32 mouse cellular contexts compared by ENCODE assay signal in genomic region chr9:56810916-56811315, GRCm38 (mm10). TPM values are rescaled to one million over a fixed set of nuclear protein-coding genes. Genes with fewer than 3 reads are reported as not detected.
A peak's percentile ranks its signal among the peaks of the same experiment; 100 is the strongest.
DNase-seq lines count a peak whose midpoint lies in the region; ATAC-seq and TF ChIP-seq lines count a peak whose summit lies in the region.
"Had no signal": no experiment of that assay in that cellular context is flagged by ENCODE, and none has a peak within 500 bp of the region (broad histone marks: within the 10 kb centered on the region; RNA-seq: fewer than 3 reads in every experiment).

No protein-coding gene starts in this region.

- no peak for TF ChIP-seq CTCF in midbrain, postnatal 0 days (IDR thresholded peaks at IDR 0.05)

- no peaks in the 10 kb centered on the region for H3K9me3 ChIP-seq in limb, embryonic 14.5 days (ENCODE audit: control insufficient read depth, low read length)
- H3K9me3 ChIP-seq in limb, embryonic 10.5 days (replicated peaks), result no peaks in the 10 kb centered on the region
- H3K9me3 ChIP-seq in midbrain, postnatal 0 days (ENCODE audit: low read length), result no peaks in the 10 kb centered on the region
- H3K9me3 ChIP-seq in midbrain, embryonic 16.5 days (replicated peaks; ENCODE audit: control insufficient read depth, low read length, poor library complexity, severe bottlenecking), result no peaks in the 10 kb centered on the region
- no peaks in the 10 kb centered on the region for H3K9me3 ChIP-seq in embryonic facial prominence, embryonic 14.5 days (ENCODE audit: control insufficient read depth, low read length)
- H3K9me3 ChIP-seq: forebrain, embryonic 15.5 days; hindbrain, embryonic 13.5 days had no signal

- no peak for TF ChIP-seq POLR2A in limb, embryonic 14.5 days (IDR thresholded peaks at IDR 0.05; ENCODE audit: borderline replicate concordance, extremely low read depth, insufficient read depth, insufficient read length)

- ATAC-seq in frontal cortex, adult (ENCODE audit: low TSS enrichment), result 0 out of 2 replicates have a peak, but pooled peaks have one; percentile 50
- ATAC-seq in limb, embryonic 14.5 days (ENCODE audit: low FRiP score, low read depth), result no peak; the same call in 1 of the 2 replicates
- no peak for ATAC-seq in midbrain, postnatal 0 days (ENCODE audit: low FRiP score)
- no peak for ATAC-seq in midbrain, embryonic 16.5 days
- ATAC-seq in embryonic facial prominence, embryonic 14.5 days (ENCODE audit: low read depth), result no peak
- ATAC-seq: activated CD4-positive, CD25-positive, alpha-beta regulatory T cell, adult 4 months; forebrain, embryonic 15.5 days; hindbrain, embryonic 16.5 days; inflammation-experienced regulatory T-cells, adult 6 months; intestine, embryonic 16.5 days had no signal

- no peak overlapping the region for H3K27ac ChIP-seq in limb, embryonic 14.5 days (replicated peaks; ENCODE audit: low read depth, low read length)
- no peak overlapping the region for H3K27ac ChIP-seq in limb, embryonic 10.5 days
- no peak overlapping the region for H3K27ac ChIP-seq in midbrain, postnatal 0 days (ENCODE audit: low read depth, low read length)
- H3K27ac ChIP-seq in midbrain, embryonic 16.5 days (ENCODE audit: low read length), result no peak overlapping the region
- no peak overlapping the region for H3K27ac ChIP-seq in embryonic facial prominence, embryonic 14.5 days (replicated peaks; ENCODE audit: low read depth, low read length)
- H3K27ac ChIP-seq: forebrain, embryonic 12.5 days; forebrain, embryonic 15.5 days; gastrocnemius, adult 2 months; hindbrain, embryonic 13.5 days had no signal

- no peaks in the 10 kb centered on the region for H3K36me3 ChIP-seq in limb, embryonic 14.5 days (ENCODE audit: control insufficient read depth, insufficient read depth, low read length)
- H3K36me3 ChIP-seq in limb, embryonic 10.5 days, result no peaks in the 10 kb centered on the region
- no peaks in the 10 kb centered on the region for H3K36me3 ChIP-seq in midbrain, postnatal 0 days (ENCODE audit: insufficient read depth, low read length)
- H3K36me3 ChIP-seq in midbrain, embryonic 16.5 days (ENCODE audit: control insufficient read depth, insufficient read depth, low read length), result no peaks in the 10 kb centered on the region
- no peaks in the 10 kb centered on the region for H3K36me3 ChIP-seq in embryonic facial prominence, embryonic 14.5 days (ENCODE audit: control insufficient read depth, insufficient read depth, low read length)
- H3K36me3 ChIP-seq: forebrain, embryonic 12.5 days; forebrain, embryonic 15.5 days; hindbrain, embryonic 13.5 days had no signal

- no peaks in the 10 kb centered on the region for H3K4me1 ChIP-seq in limb, embryonic 14.5 days (ENCODE audit: control insufficient read depth, insufficient read depth, low read length)
- H3K4me1 ChIP-seq in limb, embryonic 10.5 days, result peaks cover 5% of the 10 kb centered on the region
- H3K4me1 ChIP-seq in midbrain, postnatal 0 days (ENCODE audit: insufficient read depth, low read length), result no peaks in the 10 kb centered on the region
- no peaks in the 10 kb centered on the region for H3K4me1 ChIP-seq in midbrain, embryonic 16.5 days (ENCODE audit: control insufficient read depth, insufficient read depth, low read length)
- no peaks in the 10 kb centered on the region for H3K4me1 ChIP-seq in embryonic facial prominence, embryonic 14.5 days (ENCODE audit: control insufficient read depth, insufficient read depth, low read length)
- H3K4me1 ChIP-seq: forebrain, embryonic 12.5 days; forebrain, embryonic 15.5 days; hindbrain, embryonic 13.5 days had no signal

- H3K9ac ChIP-seq in limb, embryonic 14.5 days (ENCODE audit: low read depth, low read length, severe bottlenecking), result no peak overlapping the region
- no peak overlapping the region for H3K9ac ChIP-seq in midbrain, postnatal 0 days (replicated peaks; ENCODE audit: low read length, poor library complexity, severe bottlenecking)
- H3K9ac ChIP-seq in midbrain, embryonic 16.5 days (ENCODE audit: low read depth, low read length), result no peak overlapping the region
- no peak overlapping the region for H3K9ac ChIP-seq in embryonic facial prominence, embryonic 14.5 days (ENCODE audit: low read depth, low read length)
- H3K9ac ChIP-seq: forebrain, embryonic 12.5 days; forebrain, embryonic 15.5 days; hindbrain, embryonic 13.5 days had no signal

- no peak for DNase-seq in frontal cortex, postnatal 14 days (ENCODE audit: low spot score in 2 of 2)
- DNase-seq in limb, embryonic 14.5 days (ENCODE audit: low spot score), result peak; percentile 50
- no peak for DNase-seq in limb, embryonic 10.5 days (ENCODE audit: low spot score)
- DNase-seq in midbrain, postnatal 0 days (ENCODE audit: low spot score), result peak; percentile 56
- peak; percentile 76 for DNase-seq in embryonic facial prominence, embryonic 14.5 days (ENCODE audit: low spot score)
- no peak for DNase-seq in adrenal gland, adult (ENCODE audit: inconsistent age in 2 of 2, low spot score in 1 of 2)
- DNase-seq: adrenal gland, postnatal 10 days; adrenal gland, postnatal 36 days; cerebellum, adult 11-12 months; cerebellum, adult 8-10 months; cerebellum, postnatal 10 days; cerebellum, postnatal 36 days; embryo, embryonic 11 days; gastrocnemius, adult 2 months; gastrocnemius, postnatal 14 days; heart, adult 11 months had no signal

- H3K4me2 ChIP-seq in limb, embryonic 14.5 days (replicated peaks; ENCODE audit: low read depth, low read length, severe bottlenecking), result no peak overlapping the region
- H3K4me2 ChIP-seq in midbrain, postnatal 0 days (ENCODE audit: low read depth, low read length, poor library complexity, severe bottlenecking), result no peak overlapping the region
- H3K4me2 ChIP-seq in midbrain, embryonic 16.5 days (ENCODE audit: low read length), result no peak overlapping the region
- H3K4me2 ChIP-seq in embryonic facial prominence, embryonic 14.5 days (ENCODE audit: low read depth, low read length), result no peak overlapping the region
- H3K4me2 ChIP-seq: forebrain, embryonic 12.5 days; forebrain, embryonic 15.5 days; heart, embryonic 11.5 days; hindbrain, embryonic 13.5 days had no signal

- H3K27me3 ChIP-seq in limb, embryonic 14.5 days (ENCODE audit: control insufficient read depth, insufficient read depth, low read length), result no peaks in the 10 kb centered on the region
- no peaks in the 10 kb centered on the region for H3K27me3 ChIP-seq in limb, embryonic 10.5 days (ENCODE audit: low read depth, poor library complexity, severe bottlenecking)
- H3K27me3 ChIP-seq in midbrain, postnatal 0 days (ENCODE audit: insufficient read depth, low read length), result no peaks in the 10 kb centered on the region
- H3K27me3 ChIP-seq in midbrain, embryonic 16.5 days (ENCODE audit: control insufficient read depth, insufficient read depth, low read depth, low read length), result no peaks in the 10 kb centered on the region
- no peaks in the 10 kb centered on the region for H3K27me3 ChIP-seq in embryonic facial prominence, embryonic 14.5 days (replicated peaks; ENCODE audit: control insufficient read depth, insufficient read depth, low read length)
- H3K27me3 ChIP-seq: forebrain, embryonic 15.5 days had no signal

- 85% methylated on average over 1 of the region's 1 CpGs for WGBS in limb, embryonic 14.5 days
- WGBS in limb, embryonic 10.5 days, result 85% methylated on average over 1 of the region's 1 CpGs
- WGBS in midbrain, postnatal 0 days, result 83% methylated on average over 1 of the region's 1 CpGs
- WGBS in midbrain, embryonic 16.5 days, result 83% methylated on average over 1 of the region's 1 CpGs
- WGBS in embryonic facial prominence, embryonic 14.5 days, result 55% methylated on average over 1 of the region's 1 CpGs

- no peak overlapping the region for H3K4me3 ChIP-seq in limb, embryonic 14.5 days (replicated peaks; ENCODE audit: low read length)
- no peak overlapping the region for H3K4me3 ChIP-seq in limb, embryonic 10.5 days
- no peak overlapping the region for H3K4me3 ChIP-seq in midbrain, postnatal 0 days (ENCODE audit: low read depth, low read length)
- H3K4me3 ChIP-seq in midbrain, embryonic 16.5 days (ENCODE audit: low read depth, low read length), result no peak overlapping the region
- no peak overlapping the region for H3K4me3 ChIP-seq in embryonic facial prominence, embryonic 14.5 days (ENCODE audit: low read depth, low read length)
- H3K4me3 ChIP-seq: erythroblast, embryonic 14.5 days; forebrain, embryonic 12.5 days; forebrain, embryonic 15.5 days; gastrocnemius, adult 2 months; hindbrain, embryonic 13.5 days had no signal

RNA-seq across cellular contexts. Expression of gene Lingo1, which starts 14.6 kb away (rescaled TPM):
- polyA plus RNA-seq in limb, embryonic 14.5 days (2012; rRNA removed), result 21.0 and 29.9 TPM in 2 replicates
- 5.4 and 5.5 TPM in 2 replicates for polyA plus RNA-seq in limb, embryonic 14.5 days (2014; fragmentation: Nextera tagmentation; extraction: Ambion mirVana)
- polyA plus RNA-seq in limb, embryonic 10.5 days (2016; fragmentation: Nextera tagmentation; extraction: Ambion mirVana), result 0.85 and 1.8 TPM in 2 replicates
- 145 and 192 TPM in 2 replicates for total RNA-seq in midbrain, postnatal 0 days (2014; rRNA removed)
- polyA plus RNA-seq in midbrain, postnatal 0 days (2015; fragmentation: Nextera tagmentation; extraction: Ambion mirVana), result 110 and 114 TPM in 2 replicates
- polyA plus RNA-seq in midbrain, embryonic 16.5 days (2015; fragmentation: Nextera tagmentation; extraction: Ambion mirVana), result 71.0 and 83.0 TPM in 2 replicates
- 6.4 and 8.3 TPM in 2 replicates for polyA plus RNA-seq in embryonic facial prominence, embryonic 14.5 days (2014; fragmentation: Nextera tagmentation; extraction: Ambion mirVana)
- total RNA-seq: hematopoietic stem cell, adult 5-6 weeks had no signal
- polyA plus RNA-seq: activated CD4-positive, CD25-positive, alpha-beta regulatory T cell, adult 4 months; erythroblast, embryonic 14.5 days; inflammation-experienced regulatory T-cells, adult 6 months had no signal

RNA-seq across cellular contexts. Expression of gene Odf3l1, which starts 53.6 kb away (rescaled TPM):
- 2.6 and 2.9 TPM in 2 replicates for polyA plus RNA-seq in limb, embryonic 14.5 days (2012; rRNA removed)
- polyA plus RNA-seq in limb, embryonic 14.5 days (2014; fragmentation: Nextera tagmentation; extraction: Ambion mirVana), result 1.7 and 1.8 TPM in 2 replicates
- polyA plus RNA-seq in limb, embryonic 10.5 days (2016; fragmentation: Nextera tagmentation; extraction: Ambion mirVana), result 0.35 TPM in 1 of 2 replicates, not detected in the other
- 0.28 TPM in 1 of 2 replicates, not detected in the other for total RNA-seq in midbrain, postnatal 0 days (2014; rRNA removed)
- polyA plus RNA-seq in midbrain, postnatal 0 days (2015; fragmentation: Nextera tagmentation; extraction: Ambion mirVana), result 0.25 TPM in 1 of 2 replicates, not detected in the other
- not detected in 2 replicates for polyA plus RNA-seq in midbrain, embryonic 16.5 days (2015; fragmentation: Nextera tagmentation; extraction: Ambion mirVana)
- 1.7 and 2.7 TPM in 2 replicates for polyA plus RNA-seq in embryonic facial prominence, embryonic 14.5 days (2014; fragmentation: Nextera tagmentation; extraction: Ambion mirVana)
- total RNA-seq: ES-E14; heart, adult 8-10 months; heart, postnatal 25 days; hematopoietic stem cell, adult 5-6 weeks had no signal
- polyA plus RNA-seq: activated CD4-positive, CD25-positive, alpha-beta regulatory T cell, adult 4 months; embryonic facial prominence, embryonic 11.5 days; erythroblast, embryonic 14.5 days; forebrain, embryonic 12.5 days; forebrain, embryonic 15.5 days; hindbrain, embryonic 13.5 days; hindbrain, embryonic 16.5 days; inflammation-experienced regulatory T-cells, adult 6 months had no signal

RNA-seq across cellular contexts. Expression of gene Cspg4, which starts 53.9 kb away (rescaled TPM):
- polyA plus RNA-seq in limb, embryonic 14.5 days (2012; rRNA removed), result 59.9 and 80.6 TPM in 2 replicates
- polyA plus RNA-seq in limb, embryonic 14.5 days (2014; fragmentation: Nextera tagmentation; extraction: Ambion mirVana), result 47.1 and 49.2 TPM in 2 replicates
- polyA plus RNA-seq in limb, embryonic 10.5 days (2016; fragmentation: Nextera tagmentation; extraction: Ambion mirVana), result 2.1 and 5.0 TPM in 2 replicates
- 31.6 and 37.3 TPM in 2 replicates for total RNA-seq in midbrain, postnatal 0 days (2014; rRNA removed)
- polyA plus RNA-seq in midbrain, postnatal 0 days (2015; fragmentation: Nextera tagmentation; extraction: Ambion mirVana), result 7.5 and 8.7 TPM in 2 replicates
- 7.3 and 7.8 TPM in 2 replicates for polyA plus RNA-seq in midbrain, embryonic 16.5 days (2015; fragmentation: Nextera tagmentation; extraction: Ambion mirVana)
- polyA plus RNA-seq in embryonic facial prominence, embryonic 14.5 days (2014; fragmentation: Nextera tagmentation; extraction: Ambion mirVana), result 34.8 and 35.1 TPM in 2 replicates
- total RNA-seq: hematopoietic stem cell, adult 5-6 weeks had no signal
- polyA plus RNA-seq: erythroblast, embryonic 14.5 days; inflammation-experienced regulatory T-cells, adult 6 months had no signal

Comparison
In these comparisons a context has a peak if more than half of its experiments do, and no peak if none do; other contexts are left out.
1. DNase-seq: peak in limb, embryonic 14.5 days (single experiment), midbrain, postnatal 0 days (single experiment) and embryonic facial prominence, embryonic 14.5 days (single experiment); none in frontal cortex, postnatal 14 days (0 of 2), limb, embryonic 10.5 days (single experiment) and adrenal gland, adult (0 of 2).